Mouse (Mus musculus): ENCODE results near the gene Crhr2. TPM values are rescaled to one million over a fixed set of nuclear protein-coding genes. Genes with fewer than 3 reads are reported as not detected.

Crhr2 gene
- total RNA-seq, 2 experiments from 2014 or later, result 2.1 to 3.4 TPM

DNA sequence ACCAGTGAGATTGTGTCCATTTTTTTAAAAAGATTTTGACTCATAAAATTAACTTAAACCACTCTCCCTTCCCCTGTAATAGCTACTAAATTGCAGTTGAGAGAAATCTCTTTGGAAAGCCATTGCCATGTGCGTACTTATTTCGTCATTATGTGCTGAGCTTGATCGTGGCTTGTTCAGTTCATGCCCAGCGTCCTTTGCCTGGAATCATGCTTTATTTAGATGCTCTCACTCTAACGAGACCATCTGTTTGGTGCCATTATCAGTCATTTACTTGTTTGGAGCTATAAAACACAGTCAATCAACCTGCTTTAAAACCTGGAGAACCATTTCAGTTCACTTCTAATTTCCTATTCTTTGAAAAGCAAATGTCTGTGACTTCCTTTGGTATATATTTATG is 70.6 kb downstream of the Crhr2 start:
- no peak for DNase-seq (ENCODE audit: low spot score in 2 of 2)
- intact Hi-C loops (cut with DNase I), result no loop called here

DNA sequence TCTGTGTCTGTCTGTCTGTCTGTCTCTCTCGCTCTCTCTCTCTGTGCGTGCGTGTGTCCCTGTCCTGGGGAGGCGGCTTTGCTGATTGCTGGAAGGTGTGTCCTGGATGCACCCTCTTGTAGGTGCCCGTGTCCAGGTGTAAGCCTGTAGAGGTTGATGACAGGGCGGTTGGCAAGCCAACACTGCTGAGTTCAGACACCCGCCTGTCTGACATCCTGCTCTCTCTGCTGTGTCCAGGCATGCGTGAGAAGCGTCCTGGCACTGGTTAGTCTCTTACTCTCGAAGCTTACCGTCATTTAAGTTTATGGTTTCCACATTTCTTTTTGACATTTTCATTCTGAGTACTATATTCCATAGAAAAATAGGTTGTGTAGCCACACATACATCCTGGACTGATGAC is 71.5 kb downstream of the Crhr2 start:
- intact Hi-C loops (cut with DNase I), result no loop called here
- no peak for DNase-seq (ENCODE audit: low spot score in 2 of 2)

DNA sequence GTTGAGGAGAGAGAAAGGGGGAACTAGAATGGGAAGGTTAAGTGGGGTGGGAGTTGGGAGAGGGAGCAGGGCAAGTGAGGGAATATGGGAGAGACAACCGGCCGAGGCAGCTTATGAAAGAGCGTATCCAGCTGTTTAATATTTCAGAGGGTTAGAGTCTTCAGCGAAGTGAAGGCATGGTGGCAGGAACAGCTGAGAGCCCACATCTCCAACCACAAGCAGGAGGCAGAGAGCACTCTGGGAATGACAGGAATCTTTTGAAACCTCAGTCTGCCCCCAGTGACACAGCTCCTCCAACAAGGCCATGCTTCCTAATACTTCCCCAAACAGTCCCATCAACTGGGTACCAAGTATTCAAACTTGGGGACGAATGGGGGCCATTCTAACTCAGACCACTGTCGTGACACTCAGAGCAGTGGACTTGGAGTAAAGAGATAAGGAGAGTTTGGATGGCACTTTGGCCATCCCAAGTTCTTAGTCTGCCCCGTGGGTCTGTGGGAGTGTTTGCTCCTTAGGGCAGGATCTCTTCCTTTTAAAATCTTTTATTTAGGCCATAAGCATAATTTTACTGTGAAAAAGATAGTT is 72.5 kb downstream of the Crhr2 start:
- no peak for DNase-seq (ENCODE audit: low spot score in 2 of 2)
- intact Hi-C loops (cut with DNase I), result no loop called here

DNA sequence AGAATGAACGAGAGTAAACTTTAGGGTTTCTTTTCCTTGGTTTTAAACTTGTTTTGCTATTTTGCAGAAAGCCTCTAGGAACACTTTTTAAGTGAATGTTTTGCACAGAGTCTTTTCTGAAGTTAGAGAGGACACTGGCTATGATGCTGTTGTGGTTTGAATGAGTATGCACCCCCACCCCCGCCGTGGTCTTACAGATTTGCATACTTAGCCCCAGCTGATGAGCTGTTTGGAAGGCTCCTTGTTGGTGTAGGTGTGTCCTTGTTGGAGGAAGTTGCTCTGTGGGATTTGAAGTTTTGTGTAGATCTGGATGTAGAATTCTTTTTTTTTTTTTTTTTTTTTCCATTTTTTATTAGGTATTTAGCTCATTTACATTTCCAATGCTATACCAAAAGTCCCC is 75.4 kb downstream of the Crhr2 start:
- no peak for DNase-seq (ENCODE audit: low spot score in 2 of 2)
- intact Hi-C loops (cut with DNase I), result no loop called here

- no peak for DNase-seq (ENCODE audit: low spot score in 2 of 2)
- intact Hi-C loops (cut with DNase I), result no loop called here
Measured at GRCm38 (mm10) chr6:55054491-55054890, 78.3 kb downstream of the Crhr2 start.

GRCm38 (mm10) chr6:55049186-55049585 is 83.6 kb downstream of the Crhr2 start:
- DNase-seq (ENCODE audit: low spot score in 2 of 2), result no peak
- intact Hi-C loops (cut with DNase I), result no loop called here

- intact Hi-C loops (cut with DNase I), result no loop called here
- DNase-seq (ENCODE audit: low spot score in 2 of 2), result no peak
Measured at GRCm38 (mm10) chr6:55045326-55045725, 87.5 kb downstream of the Crhr2 start.

GRCm38 (mm10) chr6:55044542-55044941 is 88.3 kb downstream of the Crhr2 start:
- intact Hi-C loops (cut with DNase I), result no loop called here
- no peak for DNase-seq (ENCODE audit: low spot score in 2 of 2)

DNA sequence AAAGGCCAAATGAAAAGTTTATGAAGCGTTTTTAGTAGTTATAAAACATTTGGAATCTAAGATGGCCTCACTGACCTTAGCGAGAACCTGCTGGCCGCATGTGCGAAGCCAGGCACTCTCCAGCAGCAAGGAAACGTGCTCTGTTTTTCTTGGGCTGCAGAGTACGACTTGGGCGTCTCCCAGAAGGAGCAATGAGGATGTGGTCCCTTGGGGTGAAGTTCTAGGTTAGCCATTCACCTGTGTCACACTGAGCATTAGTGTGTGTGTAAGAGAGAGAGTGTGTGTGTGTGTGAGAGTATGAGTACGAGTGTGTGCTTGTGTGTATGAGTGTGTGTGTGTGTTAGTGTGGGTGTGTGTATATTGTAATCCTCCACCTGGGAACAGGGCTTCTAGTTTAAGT is 89.6 kb downstream of the Crhr2 start:
- DNase-seq (ENCODE audit: low spot score in 2 of 2), result no peak
- intact Hi-C loops (cut with DNase I), result no loop called here

Other genes starting within 250 kb of the Crhr2 start
- 1 to 10 TPM; 3.0 to 3.2 TPM for gene Nod1, start 160.4 kb downstream of the Crhr2 start, total RNA-seq (2021)
- 10 to 100 TPM; 29.9 to 32.5 TPM for gene Ggct, start 140.1 kb downstream of the Crhr2 start, total RNA-seq (2021)
- 100 to 1,000 TPM; 152 to 156 TPM for gene Gars, start 95.0 kb downstream of the Crhr2 start, total RNA-seq (2021)
- gene Inmt, start 42.0 kb upstream of the Crhr2 start, total RNA-seq (2021), result not detected
- 10 to 100 TPM in 1 of 2 experiments, 1 to 10 TPM in 1; 9.6 to 10.7 TPM for gene Mindy4, start 70.4 kb upstream of the Crhr2 start, total RNA-seq (2021)
- gene Aqp1, start 203.4 kb upstream of the Crhr2 start, total RNA-seq (2021), result 1 to 10 TPM; 2.0 to 2.5 TPM
- not detected for gene Ghrhr, start 243.3 kb upstream of the Crhr2 start, total RNA-seq (2021)